Mouse (Mus musculus): ENCODE measurements around the gene Msh6. TPM values are rescaled to one million over a fixed set of nuclear protein-coding genes. Genes with fewer than 3 reads are reported as not detected.
"Not testable (repeated sequence)": the region's sequence is repeated elsewhere in the genome, so short reads cannot be mapped to it uniquely, and the experiment has no call there.

The Msh6 gene
- polyA plus RNA-seq, 1 experiment from 2014 or later, result 92.9 TPM

DNA sequence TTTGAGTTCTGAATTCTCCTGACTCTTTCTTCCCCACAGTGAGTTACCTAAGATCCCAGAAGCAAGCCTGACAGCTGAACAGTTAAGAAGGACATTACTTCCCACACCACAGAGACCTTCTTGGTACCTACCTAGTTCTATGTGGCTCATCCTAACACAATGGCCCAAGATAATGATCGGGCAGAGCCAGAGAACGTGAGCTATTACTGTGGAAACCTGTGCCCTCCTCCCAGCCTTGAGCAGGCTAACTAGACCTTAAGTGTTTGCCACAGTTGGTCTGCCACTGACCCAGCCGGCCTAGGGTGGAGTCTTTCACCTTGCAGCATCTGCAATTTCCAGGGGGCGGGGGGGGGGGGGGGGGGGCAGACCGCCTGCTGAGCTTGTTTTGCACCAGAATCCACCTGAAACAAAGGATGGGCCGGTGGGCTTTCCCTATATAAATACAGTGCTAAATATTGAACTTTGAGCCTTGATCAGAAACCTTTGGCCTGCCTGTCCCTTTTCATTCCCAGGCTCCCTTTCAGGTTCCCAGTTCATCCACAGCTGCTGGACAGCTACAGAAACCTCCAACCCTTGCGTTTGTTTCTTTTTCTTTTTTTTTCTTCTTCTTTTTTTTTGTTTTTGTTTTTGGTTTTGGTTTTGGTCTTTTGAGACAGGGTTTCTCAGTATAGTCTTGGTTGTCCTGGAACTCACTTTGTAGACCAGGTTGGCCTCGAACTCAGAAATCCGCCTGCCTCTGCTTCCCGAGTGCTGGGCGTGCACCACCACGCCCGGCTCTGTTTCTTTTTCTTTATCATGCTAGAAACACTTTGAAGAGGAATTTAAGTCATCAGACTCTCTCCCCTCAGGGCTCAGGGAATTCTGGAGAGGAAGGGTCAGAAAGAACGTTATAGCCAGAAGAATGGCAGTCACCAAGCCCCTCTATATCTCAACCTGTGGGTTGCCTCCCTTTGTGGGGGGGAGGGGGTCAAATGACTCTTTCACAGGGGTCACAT, 11.5 kb upstream of the Msh6 start:
- H3K4me1 ChIP-seq (replicated peaks), result no peaks in the 10 kb centered on the region

DNA sequence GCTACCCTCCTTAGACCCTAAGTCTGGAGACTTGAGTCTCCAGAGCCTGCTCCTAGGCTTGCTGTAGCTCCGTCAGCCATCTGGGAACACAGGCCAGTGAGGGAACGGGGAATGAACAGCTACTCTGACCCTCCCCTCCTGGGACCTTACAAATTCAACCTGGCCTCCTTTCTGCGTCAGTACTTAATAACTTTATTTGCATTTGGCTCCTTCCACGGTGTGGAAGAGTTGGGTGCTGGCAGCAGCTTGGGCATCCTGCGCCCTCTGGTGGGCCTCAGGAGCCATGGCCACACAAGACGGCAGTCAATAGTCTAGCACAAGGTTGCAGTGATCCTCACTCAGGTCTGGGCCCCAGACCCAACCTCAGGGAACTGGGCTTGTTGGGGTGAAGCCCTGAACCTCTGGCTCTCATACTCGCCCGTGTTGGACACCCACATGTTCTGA, 6.4 kb upstream of the Msh6 start:
- ATAC-seq (ENCODE audit: insufficient number of reproducible peaks, insufficient read depth, low FRiP score, low TSS enrichment, low read depth); H3K4me3 ChIP-seq (replicated peaks); H3K27me3 ChIP-seq; H3K4me1 ChIP-seq (replicated peaks); H3K4me2 ChIP-seq; H3K36me3 ChIP-seq; H3K9me3 ChIP-seq; H3K9ac ChIP-seq (replicated peaks); H3K27ac ChIP-seq: not testable (repeated sequence)
- WGBS, result 41% methylated on average over 7 of the region's 8 CpGs

More for the DNA sequence above, 11.5 kb upstream of the Msh6 start:
- WGBS, result 85% methylated on average over 14 of the region's 14 CpGs
- Histone ChIP-seq H3K4me2 (no peak overlapping the region), H3K4me3 (replicated peaks) (no peak overlapping the region), H3K9me3 (0 out of 2 replicates have a peak, but pooled peaks cover 3% of the 10 kb centered on the region), H3K36me3 (no peaks in the 10 kb centered on the region), H3K27me3 (no peaks in the 10 kb centered on the region), H3K27ac (no peak overlapping the region), H3K9ac (replicated peaks) (no peak overlapping the region)
- no peak for ATAC-seq (ENCODE audit: insufficient number of reproducible peaks, insufficient read depth, low FRiP score, low TSS enrichment, low read depth)

DNA sequence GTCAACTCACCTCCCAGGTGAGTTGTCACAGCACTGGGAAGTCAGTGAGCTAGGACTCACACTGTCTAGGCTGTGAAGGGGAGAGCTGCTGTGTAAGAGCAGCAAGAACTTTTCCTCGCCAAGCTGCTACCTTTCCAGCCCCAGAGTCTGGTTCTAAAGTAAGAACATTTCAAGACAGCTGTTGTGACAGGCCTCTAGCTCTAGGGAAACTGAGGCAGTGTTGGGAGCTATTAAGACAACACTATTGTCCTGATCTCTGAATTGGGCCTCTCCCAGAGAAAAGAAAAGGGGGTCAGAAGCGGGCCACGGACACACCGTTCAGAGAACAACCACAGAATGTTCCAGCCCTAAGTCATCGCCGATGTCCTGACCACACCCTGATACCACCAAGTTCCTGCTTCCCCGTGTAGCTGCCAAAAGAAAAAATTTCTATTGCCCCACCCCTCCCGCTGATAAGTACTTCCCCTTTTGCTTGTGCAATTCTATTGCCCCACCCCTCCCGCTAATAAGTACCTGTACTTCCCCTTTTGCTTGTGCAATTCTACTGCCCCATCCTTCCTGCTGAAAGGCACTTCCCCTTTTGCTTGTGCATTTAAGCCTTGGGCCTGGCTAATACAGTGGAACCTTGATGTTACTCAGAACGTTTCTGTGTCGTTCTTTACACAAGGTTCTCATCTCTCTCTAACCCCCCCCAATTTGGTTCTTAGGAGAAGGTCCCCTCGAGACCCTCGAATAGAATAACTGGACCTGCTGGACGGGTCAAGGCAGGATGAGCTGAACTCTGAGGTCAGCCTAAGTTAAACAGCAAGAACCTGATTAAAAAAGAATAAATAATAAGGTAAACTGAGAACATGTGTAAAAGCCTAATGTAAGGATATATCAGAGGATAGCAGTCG, 2.9 kb upstream of the Msh6 start:
- H3K9me3 ChIP-seq; H3K9ac ChIP-seq (replicated peaks); H3K36me3 ChIP-seq; H3K27ac ChIP-seq; H3K4me2 ChIP-seq; ATAC-seq (ENCODE audit: insufficient number of reproducible peaks, insufficient read depth, low FRiP score, low TSS enrichment, low read depth); H3K27me3 ChIP-seq; H3K4me3 ChIP-seq (replicated peaks): not testable (repeated sequence)
- H3K4me1 ChIP-seq (replicated peaks), result peaks cover 16% of the 10 kb centered on the region
- WGBS, result 85% methylated on average over 15 of the region's 15 CpGs

DNA sequence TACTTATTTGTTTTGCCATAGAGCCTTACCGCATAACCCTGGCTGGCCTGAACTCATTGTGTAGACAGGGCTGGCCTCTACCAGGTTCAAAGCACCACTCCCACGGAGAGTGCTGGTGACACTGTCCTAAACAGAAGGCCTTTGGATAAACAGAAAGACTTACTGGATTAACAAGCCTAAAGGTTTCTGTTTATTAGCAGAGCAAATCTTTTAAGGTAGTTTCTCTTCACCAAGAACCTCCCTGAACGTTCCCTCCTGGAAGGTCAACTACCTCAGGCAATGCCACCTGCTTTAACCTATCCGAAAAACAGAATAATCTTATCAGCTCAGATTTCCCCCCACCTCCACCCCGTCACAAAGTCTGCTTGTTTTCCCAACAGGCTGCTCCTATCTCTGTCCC, 2.0 kb upstream of the Msh6 start:
- H3K4me2 ChIP-seq, result no peak overlapping the region
- no peaks in the 10 kb centered on the region for H3K27me3 ChIP-seq
- H3K27ac ChIP-seq, result no peak overlapping the region
- peaks cover 16% of the 10 kb centered on the region for H3K4me1 ChIP-seq (replicated peaks)
- no peak overlapping the region for H3K4me3 ChIP-seq (replicated peaks)
- H3K36me3 ChIP-seq, result peaks cover 6% of the 10 kb centered on the region
- WGBS, result 75% methylated on average over 5 of the region's 5 CpGs
- no peaks in the 10 kb centered on the region for H3K9me3 ChIP-seq
- no peak for ATAC-seq (ENCODE audit: insufficient number of reproducible peaks, insufficient read depth, low FRiP score, low TSS enrichment, low read depth)
- no peak overlapping the region for H3K9ac ChIP-seq (replicated peaks)

DNA sequence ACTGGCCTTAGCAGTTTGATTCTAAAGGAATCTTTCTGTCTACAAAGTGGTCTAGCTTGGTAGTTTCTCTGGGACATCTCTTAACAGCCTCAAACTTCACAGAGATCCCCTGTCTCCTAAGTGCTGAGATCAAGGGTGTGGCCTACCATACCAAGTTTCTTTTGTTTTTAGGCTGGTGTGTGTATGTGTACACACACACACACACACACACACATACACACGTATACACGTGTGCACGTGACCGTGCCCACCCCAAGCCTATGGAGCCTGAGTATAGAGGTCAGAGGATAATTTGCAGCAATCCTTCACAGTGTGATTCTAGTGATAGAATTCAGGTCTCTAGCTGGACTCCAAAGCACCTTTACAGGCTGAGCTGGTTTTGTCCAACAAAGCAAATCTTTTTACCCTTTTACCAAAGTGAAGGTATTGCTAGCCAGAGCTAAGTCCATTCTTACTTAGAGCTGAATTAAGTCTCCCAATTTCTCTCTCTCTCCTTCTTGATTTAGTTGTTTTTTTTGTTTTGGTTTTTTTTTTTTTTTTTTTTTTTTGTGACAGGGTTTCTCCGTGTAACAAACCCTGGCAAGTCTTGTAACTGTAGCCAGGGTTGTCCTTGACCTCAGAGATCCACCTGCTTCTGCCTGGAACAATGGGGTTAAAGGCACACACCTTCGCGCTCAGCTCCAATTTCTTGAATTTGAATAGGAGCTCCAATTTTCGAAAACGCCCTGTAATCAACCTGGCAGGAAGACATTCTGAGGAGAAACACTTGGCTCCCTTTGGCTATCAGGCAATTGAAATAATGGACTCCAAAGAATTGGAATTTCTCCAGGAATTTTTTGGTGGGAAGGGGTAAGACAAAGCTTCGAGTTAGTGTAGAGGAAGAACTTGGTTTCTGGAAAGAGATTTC, 1.3 kb upstream of the Msh6 start:
- Histone ChIP-seq H3K27ac (no peak overlapping the region), H3K4me1 (replicated peaks) (peaks cover 16% of the 10 kb centered on the region), H3K9ac (replicated peaks) (no peak overlapping the region), H3K4me2 (peak overlapping the region; percentile 71; the same call in 1 of the 2 replicates), H3K36me3 (peaks cover 12% of the 10 kb centered on the region), H3K27me3 (no peaks in the 10 kb centered on the region), H3K4me3 (replicated peaks) (no peak overlapping the region), H3K9me3 (no peaks in the 10 kb centered on the region)
- 74% methylated on average over 10 of the region's 10 CpGs for WGBS
- ATAC-seq (ENCODE audit: insufficient number of reproducible peaks, insufficient read depth, low FRiP score, low TSS enrichment, low read depth), result no peak

DNA sequence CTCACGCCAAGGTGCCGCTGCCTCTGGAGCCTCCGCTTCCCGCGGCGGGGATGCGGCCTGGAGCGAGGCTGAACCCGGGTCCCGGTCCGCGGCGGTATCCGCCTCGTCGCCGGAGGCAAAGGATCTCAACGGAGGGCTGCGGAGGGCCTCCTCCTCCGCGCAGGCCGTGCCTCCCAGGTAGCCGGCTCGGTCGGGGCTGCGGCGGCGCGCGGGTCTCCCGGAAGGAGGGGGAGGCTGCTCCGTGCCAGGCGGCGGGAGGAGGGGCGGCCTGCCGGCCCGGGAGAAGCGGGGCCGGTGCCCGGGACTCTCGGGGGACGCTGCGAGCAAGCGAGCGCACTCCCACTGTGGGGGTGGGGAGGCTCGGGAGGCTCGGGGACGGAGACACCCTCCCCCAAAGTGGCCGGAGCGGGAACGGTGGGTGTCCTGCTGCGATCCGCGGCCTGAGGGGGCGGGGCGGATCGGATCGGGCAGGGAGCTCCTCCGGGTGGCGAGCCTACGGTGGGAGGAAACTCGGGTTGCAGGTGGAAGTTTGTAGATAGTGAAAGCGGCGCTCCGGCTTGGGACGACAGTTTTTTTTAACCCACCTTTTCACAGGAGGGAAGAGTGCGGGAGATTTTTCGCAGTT, 479 bp downstream of the Msh6 start:
- under 1% methylated on average over 67 of the region's 68 CpGs for WGBS
- ATAC-seq (ENCODE audit: insufficient number of reproducible peaks, insufficient read depth, low FRiP score, low TSS enrichment, low read depth), result peak; percentile 61
- H3K9ac ChIP-seq (replicated peaks), result peak overlapping the region; percentile 94

DNA sequence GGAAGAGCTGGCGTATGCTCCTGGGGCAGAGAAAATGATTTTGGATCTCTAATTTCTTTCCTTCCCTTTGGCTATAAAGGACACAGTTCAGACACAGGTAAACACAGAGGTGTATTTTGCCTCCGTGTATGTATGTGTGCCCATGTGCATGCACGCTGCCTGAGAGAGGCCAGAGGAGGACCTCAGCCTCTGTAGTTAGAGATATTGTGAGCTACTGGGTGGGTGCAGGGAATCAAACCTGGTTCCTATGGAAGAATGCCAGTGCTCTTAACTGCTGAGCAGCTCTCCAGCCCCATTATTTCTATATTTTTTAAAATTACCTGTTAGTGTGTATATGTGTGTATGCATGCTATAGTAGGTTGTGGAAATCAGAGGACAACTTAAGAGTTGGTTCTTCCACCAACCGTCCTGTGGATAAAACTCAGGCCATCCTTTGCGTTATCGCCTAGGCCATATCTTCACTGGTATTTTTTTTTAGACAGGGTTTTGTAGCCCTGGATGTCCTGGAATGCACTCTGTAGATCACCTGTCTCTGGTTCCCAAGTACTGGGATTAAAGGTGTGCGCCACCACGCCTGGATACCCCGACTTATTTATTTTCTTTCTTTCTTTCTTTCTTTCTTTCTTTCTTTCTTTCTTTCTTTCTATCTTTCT, 1.4 kb downstream of the Msh6 start:
- H3K27me3 ChIP-seq, result no peaks in the 10 kb centered on the region
- peak overlapping the region; percentile 71 for H3K4me2 ChIP-seq
- peaks cover 16% of the 10 kb centered on the region for H3K4me1 ChIP-seq (replicated peaks)
- peaks cover 31% of the 10 kb centered on the region for H3K36me3 ChIP-seq
- peak overlapping the region; percentile 94 for H3K9ac ChIP-seq (replicated peaks)
- WGBS, result 78% methylated on average over 9 of the region's 9 CpGs
- ATAC-seq (ENCODE audit: insufficient number of reproducible peaks, insufficient read depth, low FRiP score, low TSS enrichment, low read depth), result no peak
- H3K4me3 ChIP-seq (replicated peaks), result peak overlapping the region; percentile 97
- H3K27ac ChIP-seq, result no peak overlapping the region
- H3K9me3 ChIP-seq, result no peaks in the 10 kb centered on the region

More for the DNA sequence above, 479 bp downstream of the Msh6 start:
- Histone ChIP-seq H3K9me3 (no peaks in the 10 kb centered on the region), H3K4me2 (peak overlapping the region; percentile 71), H3K27ac (peak overlapping the region; percentile 92), H3K27me3 (no peaks in the 10 kb centered on the region), H3K36me3 (peaks cover 23% of the 10 kb centered on the region), H3K4me1 (replicated peaks) (peaks cover 16% of the 10 kb centered on the region), H3K4me3 (replicated peaks) (peak overlapping the region; percentile 97)

DNA sequence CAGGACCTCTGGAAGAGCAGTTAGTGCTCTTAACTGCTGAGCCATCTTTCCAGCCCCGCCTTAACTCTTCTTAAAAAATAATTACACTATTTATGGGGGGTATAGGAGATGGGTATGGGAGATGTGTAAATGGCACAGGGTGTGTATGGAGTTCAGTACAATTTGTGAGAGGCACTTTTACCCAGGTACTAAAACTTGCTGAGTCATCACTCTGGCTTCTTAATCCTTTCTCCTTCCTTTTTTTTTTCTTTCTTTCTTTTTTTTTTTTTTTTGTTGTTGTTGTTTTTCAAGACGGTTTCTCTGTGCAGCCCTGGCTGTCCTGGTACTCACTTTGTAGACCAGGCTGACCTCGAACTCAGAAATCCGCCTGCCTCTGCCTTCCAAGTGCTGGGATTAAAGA, 2.1 kb downstream of the Msh6 start:
- peaks cover 16% of the 10 kb centered on the region for H3K4me1 ChIP-seq (replicated peaks)
- peaks cover 37% of the 10 kb centered on the region for H3K36me3 ChIP-seq
- H3K27ac ChIP-seq; H3K27me3 ChIP-seq; H3K4me3 ChIP-seq (replicated peaks); ATAC-seq (ENCODE audit: insufficient number of reproducible peaks, insufficient read depth, low FRiP score, low TSS enrichment, low read depth); H3K9me3 ChIP-seq; H3K9ac ChIP-seq (replicated peaks): not testable (repeated sequence)
- H3K4me2 ChIP-seq, result 0 out of 2 replicates have a peak overlapping the region, but pooled peaks have one; percentile 71
- WGBS, result 84% methylated on average over 4 of the region's 4 CpGs

DNA sequence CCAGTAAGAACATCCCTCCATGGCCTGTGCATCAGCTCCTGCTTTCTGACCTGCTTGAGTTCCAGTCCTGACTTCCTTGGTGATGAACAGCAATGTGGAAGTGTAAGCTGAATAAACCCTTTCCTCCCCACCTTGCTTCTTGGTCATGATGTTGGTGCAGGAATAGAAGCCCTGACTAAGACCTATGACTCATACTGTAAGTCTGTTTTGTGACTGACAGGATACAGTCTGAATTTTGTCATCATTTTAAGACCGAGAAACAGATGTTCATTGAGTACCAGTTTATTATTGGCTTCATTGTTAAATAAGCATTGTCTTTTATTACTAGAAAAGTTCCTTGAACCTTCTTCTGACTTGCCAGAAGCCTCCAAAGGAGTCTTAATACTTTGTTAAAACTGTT, 4.8 kb downstream of the Msh6 start:
- H3K36me3 ChIP-seq, result peaks cover 65% of the 10 kb centered on the region
- not testable (repeated sequence) for H3K27me3 ChIP-seq; H3K4me3 ChIP-seq (replicated peaks); H3K4me2 ChIP-seq; H3K9ac ChIP-seq (replicated peaks); ATAC-seq (ENCODE audit: insufficient number of reproducible peaks, insufficient read depth, low FRiP score, low TSS enrichment, low read depth); H3K27ac ChIP-seq; H3K9me3 ChIP-seq
- H3K4me1 ChIP-seq (replicated peaks), result peaks cover 12% of the 10 kb centered on the region
- WGBS, result 84% methylated on average over 1 of the region's 1 CpGs

DNA sequence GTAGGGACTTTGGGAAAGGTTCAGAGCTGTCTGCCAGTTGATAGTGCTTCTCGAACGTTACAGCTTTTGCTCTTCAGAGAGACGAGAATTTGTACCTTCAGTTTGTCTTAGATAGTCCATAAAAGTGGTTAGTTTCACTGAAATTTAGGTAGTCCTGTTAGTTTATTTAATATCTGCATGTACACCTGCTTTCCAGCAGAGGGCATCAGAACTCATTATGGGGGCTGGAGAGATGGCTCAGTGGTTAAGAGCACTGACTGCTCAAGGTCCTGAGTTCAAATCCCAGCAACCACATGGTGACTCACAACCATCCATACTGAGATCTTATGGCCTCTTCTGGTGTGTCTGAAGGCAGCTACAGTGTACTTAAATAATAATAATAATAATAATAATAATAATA, 7.2 kb downstream of the Msh6 start:
- 87% methylated on average over 3 of the region's 3 CpGs for WGBS
- Histone ChIP-seq H3K4me1 (replicated peaks) (no peaks in the 10 kb centered on the region), H3K4me3 (replicated peaks) (no peak overlapping the region), H3K27ac (no peak overlapping the region), H3K9ac (replicated peaks) (no peak overlapping the region), H3K9me3 (no peaks in the 10 kb centered on the region), H3K36me3 (peaks cover 89% of the 10 kb centered on the region), H3K27me3 (no peaks in the 10 kb centered on the region), H3K4me2 (no peak overlapping the region)
- no peak for ATAC-seq (ENCODE audit: insufficient number of reproducible peaks, insufficient read depth, low FRiP score, low TSS enrichment, low read depth)

All from limb, embryonic 12.5 days (tissue).